Mouse (Mus musculus) megakaryocyte progenitor cell, adult 5-6 weeks (primary cell): ENCODE measurements around the gene Gm6525. TPM values are rescaled to one million over a fixed set of nuclear protein-coding genes. Genes with fewer than 3 reads are reported as not detected.

Experiments used
- ATAC-seq: replicated peaks from 2 replicates; pipeline ENCODE4 v1.8.0; 2016; ENCODE audit warnings: mild to moderate bottlenecking, moderate TSS enrichment, inconsistent platforms; ENCODE audit not compliant: poor library complexity
- total RNA-seq, 2 experiments: library from RNA; stranded (forward) in 1 of 2; stranded (reverse) in 1 of 2; fragments of 157-497, 149-512 nt in 1 of 2; fragments of 200-1000 nt in 1 of 2; gene quantifications; 2 replicates each; pipeline versions ENCODE4 v1.2.3 to v1.2.4; 2015 to 2017

Gene Gm6525
- total RNA-seq, 2 experiments from 2014 or later: 0.27 to 0.54 TPM

- ATAC-seq: no peak
Observed at GRCm38 (mm10) chr3:84208917-84209513, 35.1 kb downstream of the Gm6525 start.

GRCm38 (mm10) chr3:84211340-84211875 lies 37.5 kb downstream of the Gm6525 start:
- no peak for ATAC-seq

- ATAC-seq: no peak
Observed at GRCm38 (mm10) chr3:84214501-84214900, 40.6 kb downstream of the Gm6525 start.

GRCm38 (mm10) chr3:84215253-84215652 lies 41.3 kb downstream of the Gm6525 start:
- no peak for ATAC-seq

- ATAC-seq: no peak
Observed at GRCm38 (mm10) chr3:84215743-84216360, 41.9 kb downstream of the Gm6525 start.

- no peak for ATAC-seq
Observed at GRCm38 (mm10) chr3:84217118-84217960, 43.4 kb downstream of the Gm6525 start.

- no peak for ATAC-seq
Observed at GRCm38 (mm10) chr3:84217961-84218351, 44.1 kb downstream of the Gm6525 start.

- no peak for ATAC-seq
Observed at GRCm38 (mm10) chr3:84218498-84218897, 44.6 kb downstream of the Gm6525 start.

GRCm38 (mm10) chr3:84219166-84219710 lies 45.3 kb downstream of the Gm6525 start:
- ATAC-seq: no peak

- ATAC-seq: no peak
Observed at GRCm38 (mm10) chr3:84219720-84220273, 45.9 kb downstream of the Gm6525 start.

- no peak for ATAC-seq
Observed at GRCm38 (mm10) chr3:84220326-84220725, 46.4 kb downstream of the Gm6525 start.

GRCm38 (mm10) chr3:84220748-84221147 lies 46.8 kb downstream of the Gm6525 start:
- ATAC-seq: 0 out of 2 replicates have a peak, but pooled peaks have one; percentile 46

Other genes starting within 250 kb of the Gm6525 start
- 61.4 and 62.0 TPM in 2 replicates for gene Tmem131l, start 133.9 kb upstream of the Gm6525 start, total RNA-seq (2015)
- 28.3 and 34.7 TPM in 2 replicates for gene Tmem131l, start 133.9 kb upstream of the Gm6525 start, total RNA-seq (2017)
- 34.4 and 37.2 TPM in 2 replicates for gene Mnd1, start 18.3 kb upstream of the Gm6525 start, total RNA-seq (2015)
- gene Mnd1, start 18.3 kb upstream of the Gm6525 start, total RNA-seq (2017): 38.1 and 43.0 TPM in 2 replicates
- gene Trim2, start 132.8 kb downstream of the Gm6525 start, total RNA-seq (2015): 0.39 and 1.5 TPM in 2 replicates
- gene Trim2, start 132.8 kb downstream of the Gm6525 start, total RNA-seq (2017): 0.46 and 1.1 TPM in 2 replicates